Mouse (Mus musculus): ENCODE data around the gene Gnl2.

Gene Gnl2

GRCm38 (mm10) chr4:125015806-125016635, at the start of gene Gnl2:
Gene Gnl2 (plus strand): TSS chr4:125016585.
- DNase-seq (ENCODE audit: low read depth): peak; percentile 73

- no peak for DNase-seq (ENCODE audit: low read depth)
Observed at GRCm38 (mm10) chr4:124968711-124969110, 47.7 kb upstream of the Gnl2 start.

GRCm38 (mm10) chr4:124969219-124969848, 47.1 kb upstream of the Gnl2 start:
- no peak for DNase-seq (ENCODE audit: low read depth)

GRCm38 (mm10) chr4:124970194-124970593, 46.2 kb upstream of the Gnl2 start:
- DNase-seq (ENCODE audit: low read depth): no peak

DNA sequence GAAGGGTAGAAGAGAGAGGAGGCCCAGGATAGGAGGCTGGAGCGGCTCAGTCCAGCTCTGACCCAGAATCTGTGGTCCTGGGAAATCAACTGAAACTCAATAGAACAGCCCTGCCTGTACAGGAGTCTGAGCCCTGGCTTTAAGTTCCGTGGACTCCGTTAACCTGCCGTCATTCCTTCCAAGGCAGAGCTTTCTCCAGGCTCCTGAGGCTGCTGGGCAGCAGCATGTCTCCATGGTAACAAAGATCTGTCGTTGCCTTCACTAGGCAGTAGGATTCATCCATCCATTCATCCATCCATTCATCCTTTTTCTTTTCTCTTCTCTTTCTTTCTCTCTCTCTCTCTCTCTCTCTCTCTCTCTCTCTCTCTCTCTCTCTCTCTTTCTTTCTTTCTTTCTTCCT, 45.7 kb upstream of the Gnl2 start:
- no peak for DNase-seq (ENCODE audit: low read depth)

DNA sequence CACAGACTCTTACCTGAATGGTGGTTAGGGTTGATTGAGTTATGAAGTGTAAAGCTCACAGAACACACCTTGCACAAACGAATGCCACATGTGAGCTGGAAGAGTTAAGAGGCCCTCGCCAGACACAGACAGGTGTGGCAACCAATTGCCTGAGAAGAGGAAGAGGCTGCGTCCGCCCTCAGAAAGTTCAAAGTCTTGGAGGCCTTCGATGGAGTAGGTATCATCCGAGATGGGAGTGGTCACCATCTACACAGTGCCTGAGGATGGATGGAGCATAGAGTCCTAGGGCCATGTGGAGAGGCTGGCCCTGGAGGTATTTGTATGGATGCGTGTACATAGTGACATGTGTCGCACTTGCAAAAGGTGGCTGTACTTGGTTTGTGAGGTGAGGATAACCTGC, 45.3 kb upstream of the Gnl2 start:
- DNase-seq (ENCODE audit: low read depth): no peak

- DNase-seq (ENCODE audit: low read depth): no peak
Observed at GRCm38 (mm10) chr4:124972316-124972715, 44.1 kb upstream of the Gnl2 start.

GRCm38 (mm10) chr4:124973296-124973695, 43.1 kb upstream of the Gnl2 start:
- peak; percentile 50 for DNase-seq (ENCODE audit: low read depth)

GRCm38 (mm10) chr4:124978201-124978600, 38.2 kb upstream of the Gnl2 start:
- no peak for DNase-seq (ENCODE audit: low read depth)

DNA sequence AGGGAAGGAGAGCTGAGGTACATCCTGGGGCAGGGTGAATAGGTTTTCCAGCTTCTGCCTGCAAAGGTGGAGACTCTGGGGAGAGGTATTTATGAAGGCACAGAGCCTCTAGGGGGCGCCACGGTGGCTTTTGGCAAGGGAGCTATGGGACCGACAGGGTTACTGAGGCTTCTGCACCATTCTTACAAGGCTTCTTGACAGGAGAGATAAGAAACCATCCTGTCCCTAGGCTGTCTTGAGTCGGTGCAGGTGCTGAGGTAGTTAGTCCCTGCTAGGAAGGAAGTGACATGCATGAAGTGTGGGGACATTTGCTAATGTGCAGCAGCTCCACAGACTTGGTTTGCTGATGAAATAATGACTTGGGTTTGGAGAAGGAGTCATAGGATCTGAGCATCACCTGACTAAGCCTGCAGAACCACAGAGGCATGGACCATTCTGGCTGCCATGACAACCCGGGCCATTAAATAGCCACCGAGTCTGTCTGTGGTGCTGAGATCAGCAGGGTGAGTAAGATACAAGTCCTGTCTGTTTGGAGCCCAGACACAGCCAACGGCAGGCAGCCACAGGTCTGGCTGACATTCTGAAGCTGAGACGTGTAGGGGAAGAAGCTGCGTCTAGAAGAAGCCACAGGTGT, 32.4 kb upstream of the Gnl2 start:
- DNase-seq (ENCODE audit: low read depth): peak; percentile 59

- no peak for DNase-seq (ENCODE audit: low read depth)
Observed at GRCm38 (mm10) chr4:124984871-124985670, 31.3 kb upstream of the Gnl2 start.

- no peak for DNase-seq (ENCODE audit: low read depth)
Observed at GRCm38 (mm10) chr4:124985671-124986602, 30.4 kb upstream of the Gnl2 start, which contains the start of gene Rspo1. Gene Rspo1 (plus strand): TSS chr4:124986430.

GRCm38 (mm10) chr4:124986739-124987710, 29.4 kb upstream of the Gnl2 start:
- DNase-seq (ENCODE audit: low read depth): no peak

- no peak for DNase-seq (ENCODE audit: low read depth)
Observed at GRCm38 (mm10) chr4:124987711-124988097, 28.7 kb upstream of the Gnl2 start.

- no peak for DNase-seq (ENCODE audit: low read depth)
Observed at GRCm38 (mm10) chr4:124988382-124988781, 28.0 kb upstream of the Gnl2 start.

- no peak for DNase-seq (ENCODE audit: low read depth)
Observed at GRCm38 (mm10) chr4:124989787-124990253, 26.6 kb upstream of the Gnl2 start.

DNA sequence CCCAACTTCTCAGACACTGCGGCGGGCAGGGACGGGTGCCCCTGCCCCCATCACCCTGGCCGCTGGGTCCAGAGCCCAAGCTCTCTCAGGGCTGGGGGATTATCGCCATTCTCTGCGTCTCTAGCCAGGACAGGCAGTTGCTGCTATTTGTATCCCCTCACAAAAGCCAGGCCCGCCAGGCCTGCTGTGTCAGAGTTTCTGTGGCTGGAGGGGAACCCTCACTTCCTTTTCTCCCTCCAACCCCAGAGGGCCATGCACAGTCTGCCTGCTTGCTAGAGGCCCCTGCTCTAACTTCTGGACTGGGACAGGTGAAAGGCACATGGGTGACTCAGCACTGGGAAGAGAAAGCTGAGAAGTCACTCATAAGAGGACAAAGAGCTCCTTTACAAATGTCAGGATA, 26.1 kb upstream of the Gnl2 start:
- no peak for DNase-seq (ENCODE audit: low read depth)

- peak; percentile 66 for DNase-seq (ENCODE audit: low read depth)
Observed at GRCm38 (mm10) chr4:124997479-124998147, 18.8 kb upstream of the Gnl2 start.

- DNase-seq (ENCODE audit: low read depth): no peak
Observed at GRCm38 (mm10) chr4:124999548-124999947, 16.8 kb upstream of the Gnl2 start.

Data from 416B (cell line).